Mouse (Mus musculus): ENCODE results near the gene Tulp1.

Gene Tulp1

GRCm38 (mm10) chr17:28312232-28313211, 52.5 kb downstream of the Tulp1 start:
- no peak for DNase-seq

- DNase-seq, result no peak
These were observed 53.5 kb downstream of the Tulp1 start for GRCm38 (mm10) chr17:28311366-28312132.

DNA sequence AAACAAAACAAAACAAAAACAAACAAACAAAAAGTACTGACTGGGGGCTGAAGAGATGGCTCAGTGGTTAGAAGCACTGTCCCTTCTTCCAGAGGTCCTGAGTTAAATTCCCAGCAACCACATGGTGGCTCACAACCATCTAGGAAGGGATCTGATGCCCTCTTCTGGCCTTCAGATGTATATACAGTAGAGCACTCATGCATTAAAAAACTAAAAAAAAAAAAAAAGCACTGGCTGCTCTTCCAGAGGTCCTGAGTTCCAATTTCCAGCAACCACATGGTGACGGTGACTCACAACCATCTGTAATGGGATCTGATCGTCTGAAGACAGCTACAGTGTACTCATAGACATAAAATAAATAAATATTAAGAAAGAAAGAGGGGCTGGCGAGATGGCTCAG, 54.2 kb downstream of the Tulp1 start:
- DNase-seq, result no peak

GRCm38 (mm10) chr17:28308297-28309195, 56.5 kb downstream of the Tulp1 start:
- peak; percentile 95 for DNase-seq

GRCm38 (mm10) chr17:28305172-28305571, 59.9 kb downstream of the Tulp1 start:
- DNase-seq, result no peak

Data from right cerebral cortex, postnatal 14 days (tissue).